In genomic region chr2:102149058-102149457, GRCm38 (mm10) we compare ENCODE assay signal across 12 mouse cellular contexts.
"Had no signal": no experiment of that assay in that cellular context is flagged by ENCODE, and none has a peak within 500 bp of the region (broad histone marks: within the 10 kb centered on the region; RNA-seq: fewer than 3 reads in every experiment).

No protein-coding gene starts in this region.

- DNase-seq: liver, postnatal 0 days; lung, adult 2 months; lung, postnatal 14 days; lung, postnatal 36 days; retina, postnatal 1 day; right cerebral cortex, adult 18-20 months; right cerebral cortex, postnatal 25 days; right cerebral cortex, postnatal 4 days; spleen, adult 18-20 months; thymus, adult 2 months; thymus, postnatal 25 days; thymus, postnatal 4 days had no signal
